Mouse (Mus musculus) cerebellum, adult 2 months (tissue): ENCODE measurements around the gene Wdr89. TPM values are rescaled to one million over a fixed set of nuclear protein-coding genes. Genes with fewer than 3 reads are reported as not detected.
"Not testable (repeated sequence)": the region's sequence is repeated elsewhere in the genome, so short reads cannot be mapped to it uniquely, and the experiment has no call there.

ENCODE experiments used
- DNase-seq, 2 experiments: peaks; one replicate each; pipeline ENCODE4 v3.0.0; 2021
- H3K27ac ChIP-seq: fragments of 200-500 bp; 2 replicates; pipeline ENCODE4 v1.5.1; 2012; ENCODE audit warnings: low read length, control low read depth, inconsistent platforms; ENCODE audit not compliant: insufficient read depth
- H3K27me3 ChIP-seq: fragments of 200-500 bp; 2 replicates; pipeline ENCODE4 v1.6.1; 2012; ENCODE audit warnings: inconsistent platforms, mild to moderate bottlenecking, low read length, moderate library complexity; ENCODE audit not compliant: control insufficient read depth, insufficient read depth
- H3K4me1 ChIP-seq: fragments of 200-500 bp; 2 replicates; pipeline ENCODE4 v1.6.1; 2011; ENCODE audit warnings: low read length; ENCODE audit not compliant: control insufficient read depth, insufficient read depth
- H3K4me3 ChIP-seq: fragments of 200-500 bp; replicated peaks from 2 replicates; pipeline ENCODE3; 2011; ENCODE audit warnings: mild to moderate bottlenecking, low read depth, low read length, control low read depth; ENCODE audit not compliant: insufficient read depth
- CTCF ChIP-seq: fragments of 200-500 bp; IDR thresholded peaks from 2 replicates; pipeline ENCODE4 v1.5.1; 2011; ENCODE audit warnings: low read depth, mild to moderate bottlenecking, control low read depth, low read length, moderate library complexity, borderline replicate concordance; ENCODE audit not compliant: insufficient read depth
- POLR2A ChIP-seq: fragments of 200-500 bp; IDR thresholded peaks from 2 replicates; pipeline ENCODE4 v1.6.1; 2011; ENCODE audit warnings: low read length, control low read depth, borderline replicate concordance; ENCODE audit not compliant: insufficient read depth
- WGBS: fragments of 180-500 bp; shearing (Covaris S2); methylation state at CpG from one replicate; pipeline ENCODE4 v1.1.7; 2018; 5-methylcytosine and 5-hydroxymethylcytosine counted together
- polyA plus RNA-seq: library from polyadenylated mRNA; depleted of rRNA; stranded (reverse); fragments of >200 nt; gene quantifications from 2 replicates; pipeline ENCODE4 v1.2.3, GENCODE M21; 2012

The Wdr89 gene
- polyA plus RNA-seq, 1 experiment = 5.4 TPM

DNA sequence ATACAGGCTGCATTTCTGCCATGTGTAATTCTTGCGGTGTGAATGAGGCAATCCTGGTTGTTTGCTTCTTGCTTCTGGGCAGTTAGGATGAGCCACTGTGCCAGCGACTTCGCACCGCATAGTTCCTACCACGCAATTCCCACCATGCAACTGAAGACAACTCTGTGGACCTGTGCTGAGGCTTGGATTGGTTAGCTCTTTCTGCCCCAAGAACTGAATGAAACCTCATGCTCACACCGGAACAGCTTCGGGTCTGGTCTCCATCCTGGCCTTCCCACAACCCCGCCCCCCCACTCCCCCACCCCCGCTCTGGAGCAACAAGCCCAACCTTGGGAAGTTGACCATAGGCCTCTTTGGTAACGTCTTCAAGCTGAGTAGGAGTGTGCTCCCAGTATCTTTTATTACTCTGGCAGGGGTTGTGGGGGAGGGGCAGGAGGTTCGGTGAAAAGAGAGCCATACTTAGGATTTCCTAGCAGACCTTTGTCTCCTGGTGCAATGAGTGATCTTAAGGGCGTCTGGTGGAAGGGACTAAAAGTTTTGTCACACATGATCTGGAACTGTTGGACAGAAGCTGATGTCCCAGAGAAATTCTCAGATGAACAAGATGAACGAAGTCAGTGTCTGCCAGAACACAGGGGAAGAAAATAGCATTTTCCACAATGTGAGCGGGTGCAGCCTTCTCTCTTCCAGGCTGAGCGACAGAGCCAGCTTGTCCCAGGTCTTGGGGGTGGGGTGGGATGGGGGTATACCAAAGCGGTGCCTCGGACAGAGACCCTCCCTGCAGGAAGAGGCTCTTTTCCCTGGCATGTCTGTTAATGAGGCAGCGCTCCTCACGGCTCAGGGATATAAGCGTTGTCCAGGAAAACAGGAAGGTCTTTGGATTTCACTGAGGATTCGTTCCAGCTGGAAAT lies 32.1 kb upstream of the Wdr89 start:
- WGBS = 47% methylated on average over 21 of the region's 21 CpGs
- no peaks in the 10 kb centered on the region for H3K27me3 ChIP-seq
- no peak overlapping the region for H3K4me3 ChIP-seq
- DNase-seq = no peak
- TF ChIP-seq POLR2A = no peak
- TF ChIP-seq CTCF = no peak
- no peak overlapping the region for H3K27ac ChIP-seq
- no peaks in the 10 kb centered on the region for H3K4me1 ChIP-seq

DNA sequence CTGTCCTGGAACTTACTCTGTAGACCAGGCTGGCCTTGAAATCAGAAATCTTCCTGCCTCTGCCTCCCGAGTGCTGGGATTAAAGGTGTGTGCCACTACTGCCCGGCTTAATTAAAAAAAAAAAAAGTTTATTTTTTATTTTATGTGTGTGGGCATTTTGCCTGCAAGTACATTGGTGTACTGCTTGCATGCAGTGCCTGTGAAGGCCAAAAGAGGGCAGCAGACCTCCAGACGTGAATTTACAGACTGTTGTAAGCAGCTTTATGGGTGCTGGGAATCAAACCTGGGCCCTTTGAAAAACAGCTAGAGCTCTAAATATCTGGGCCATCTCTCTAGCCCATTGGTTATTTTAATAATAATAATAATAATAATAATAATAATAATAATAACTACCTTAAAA lies 29.4 kb upstream of the Wdr89 start:
- 91% methylated on average over 3 of the region's 3 CpGs for WGBS
- Histone ChIP-seq H3K4me3 (no peak overlapping the region), H3K27me3 (no peaks in the 10 kb centered on the region), H3K27ac (no peak overlapping the region), H3K4me1 (no peaks in the 10 kb centered on the region)
- no peak for DNase-seq
- TF ChIP-seq POLR2A (no peak), CTCF (0 out of 2 replicates have a peak, but pooled peaks have one; percentile 4)

DNA sequence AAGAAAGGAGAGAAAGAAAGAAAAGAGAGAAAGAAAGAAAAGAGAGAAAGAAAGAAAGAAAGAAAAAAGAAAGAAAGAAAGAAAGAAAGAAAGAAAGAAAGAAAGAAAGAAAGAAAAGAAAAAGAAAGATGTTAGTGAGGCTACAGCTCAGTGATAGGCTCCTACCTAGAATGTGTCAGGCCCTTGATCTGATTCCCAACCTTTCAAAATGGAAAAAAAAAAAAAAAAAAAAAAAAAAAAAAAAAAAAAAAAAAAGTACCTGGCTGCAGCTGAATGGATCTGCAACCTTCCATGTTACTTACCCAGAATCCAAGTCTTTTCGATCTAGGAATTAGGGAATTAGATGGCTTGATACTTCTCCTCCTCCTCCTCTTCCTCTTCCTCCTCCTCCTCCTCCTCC lies 26.5 kb upstream of the Wdr89 start:
- H3K27ac ChIP-seq, H3K27me3 ChIP-seq, H3K4me3 ChIP-seq, DNase-seq, H3K4me1 ChIP-seq: not testable (repeated sequence)
- WGBS = 90% methylated on average over 1 of the region's 1 CpGs

DNA sequence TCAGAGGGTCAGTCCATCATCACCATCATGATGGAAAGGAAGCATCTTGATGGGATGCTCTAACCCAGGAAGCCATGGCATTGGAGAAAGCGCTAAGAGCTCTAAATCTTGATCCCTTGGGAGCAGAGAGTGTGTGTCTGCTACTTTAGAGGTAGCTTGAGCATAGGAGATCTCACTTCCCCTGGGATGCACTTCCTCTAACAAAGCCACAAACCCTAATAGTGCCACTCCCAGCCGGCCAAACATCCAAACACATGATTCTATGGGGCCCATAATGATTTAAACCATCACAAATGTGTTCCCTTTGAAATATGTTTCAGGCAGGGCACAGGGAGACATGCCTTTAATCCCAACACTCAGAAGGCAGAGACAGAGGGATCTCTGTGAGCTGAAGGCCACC lies 19.7 kb upstream of the Wdr89 start:
- 81% methylated on average over 2 of the region's 2 CpGs for WGBS
- no peaks in the 10 kb centered on the region for H3K4me1 ChIP-seq
- TF ChIP-seq POLR2A (no peak), CTCF (no peak)
- no peak overlapping the region for H3K27ac ChIP-seq
- DNase-seq = no peak
- no peak overlapping the region for H3K4me3 ChIP-seq
- no peaks in the 10 kb centered on the region for H3K27me3 ChIP-seq

DNA sequence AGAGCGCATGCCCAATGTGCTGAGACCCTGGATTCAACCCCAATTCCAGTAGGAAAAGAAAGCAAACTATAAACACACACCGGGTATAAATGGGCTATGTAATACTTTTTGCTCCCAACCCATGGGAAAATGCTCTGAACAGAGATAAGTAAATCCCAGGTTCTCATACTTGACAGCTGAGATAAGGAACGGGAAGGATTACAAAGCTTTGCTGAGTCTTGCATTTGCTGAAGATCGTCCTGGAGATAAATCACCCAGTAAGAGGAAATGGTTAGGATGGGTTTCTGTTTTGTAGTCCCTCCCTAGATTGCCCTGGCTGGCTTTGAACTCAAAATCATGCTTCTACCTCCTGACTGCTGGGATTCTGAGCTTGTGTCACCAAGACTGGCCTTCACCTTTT lies 18.0 kb upstream of the Wdr89 start:
- WGBS = 85% methylated on average over 4 of the region's 4 CpGs
- Histone ChIP-seq H3K4me1 (no peaks in the 10 kb centered on the region), H3K27ac (no peak overlapping the region), H3K27me3 (no peaks in the 10 kb centered on the region), H3K4me3 (no peak overlapping the region)
- no peak for TF ChIP-seq POLR2A
- no peak for TF ChIP-seq CTCF
- no peak for DNase-seq

DNA sequence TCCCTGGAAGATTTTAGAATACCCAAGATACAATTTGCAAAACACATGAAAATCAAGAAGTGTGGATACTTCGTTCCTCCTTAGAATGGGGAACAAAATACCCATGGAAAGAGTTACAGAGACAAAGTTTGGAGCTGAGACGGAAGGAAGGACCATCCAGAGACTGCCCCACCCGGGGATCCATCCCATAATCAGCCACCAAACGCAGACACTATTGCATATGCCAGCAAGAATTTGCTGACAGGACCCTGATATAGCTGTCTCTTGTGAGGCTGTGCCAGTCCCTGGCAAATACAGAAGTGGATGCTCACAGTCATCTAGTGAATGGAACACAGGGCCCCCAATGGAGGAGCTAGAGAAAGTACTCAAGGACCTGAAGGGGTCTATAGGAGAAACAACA lies 14.7 kb upstream of the Wdr89 start:
- H3K4me1 ChIP-seq, H3K4me3 ChIP-seq, H3K27ac ChIP-seq, H3K27me3 ChIP-seq, DNase-seq: not testable (repeated sequence)
- 69% methylated on average over 4 of the region's 4 CpGs for WGBS

DNA sequence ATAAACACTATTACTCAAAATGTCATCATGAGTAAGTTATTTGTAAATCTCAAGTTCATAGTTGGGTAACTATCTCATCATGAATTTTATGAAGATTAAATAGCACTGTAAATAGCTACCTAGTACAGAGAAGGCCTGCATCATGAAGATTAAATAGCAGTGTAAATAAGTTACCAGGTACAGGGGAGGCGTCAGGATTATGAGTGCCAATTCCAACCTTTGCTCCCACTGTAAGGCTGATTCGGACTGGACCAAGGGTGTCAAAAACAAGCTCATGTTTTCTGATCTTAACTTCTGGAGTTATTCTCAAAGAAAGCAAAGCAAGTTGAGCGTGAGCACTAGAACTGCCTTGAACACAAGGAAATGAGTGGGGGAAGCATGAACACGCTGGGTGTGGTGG lies 14.3 kb upstream of the Wdr89 start:
- H3K27me3 ChIP-seq = no peaks in the 10 kb centered on the region
- no peaks in the 10 kb centered on the region for H3K4me1 ChIP-seq
- no peak for TF ChIP-seq CTCF
- TF ChIP-seq POLR2A = no peak
- WGBS = 90% methylated on average over 4 of the region's 4 CpGs
- H3K4me3 ChIP-seq = no peak overlapping the region
- H3K27ac ChIP-seq = no peak overlapping the region
- DNase-seq = no peak

GRCm38 (mm10) chr12:75682842-75683241 lies 13.5 kb upstream of the Wdr89 start:
- 83% methylated on average over 2 of the region's 2 CpGs for WGBS
- no peak overlapping the region for H3K27ac ChIP-seq

More at GRCm38 (mm10) chr12:75682842-75683241, 13.5 kb upstream of the Wdr89 start:
- Histone ChIP-seq H3K4me1 (no peaks in the 10 kb centered on the region), H3K4me3 (no peak overlapping the region), H3K27me3 (no peaks in the 10 kb centered on the region)
- TF ChIP-seq POLR2A = no peak
- no peak for TF ChIP-seq CTCF
- no peak for DNase-seq
